Mouse (Mus musculus): ENCODE results near the gene Itpr2. TPM values are rescaled to one million over a fixed set of nuclear protein-coding genes. Genes with fewer than 3 reads are reported as not detected.
"Not testable (repeated sequence)": the region's sequence is repeated elsewhere in the genome, so short reads cannot be mapped to it uniquely, and the experiment has no call there.

Itpr2 gene
- polyA plus RNA-seq, 1 experiment from 2014 or later = 4.3 TPM

GRCm38 (mm10) chr6:146481441-146481840 is 20.6 kb downstream of the Itpr2 start:
- no peak overlapping the region for H3K4me3 ChIP-seq
- WGBS = 76% methylated on average over 6 of the region's 6 CpGs
- no peak overlapping the region for H3K4me2 ChIP-seq (replicated peaks)
- H3K36me3 ChIP-seq = no peaks in the 10 kb centered on the region
- no peak overlapping the region for H3K9ac ChIP-seq
- no peak for ATAC-seq (ENCODE audit: low FRiP score, low read depth)
- H3K4me1 ChIP-seq = no peaks in the 10 kb centered on the region
- no peak overlapping the region for H3K27ac ChIP-seq
- H3K27me3 ChIP-seq (replicated peaks) = no peaks in the 10 kb centered on the region
- H3K9me3 ChIP-seq = no peaks in the 10 kb centered on the region

- no peak for ATAC-seq (ENCODE audit: low FRiP score, low read depth)
- Histone ChIP-seq H3K4me2 (replicated peaks) (no peak overlapping the region), H3K4me3 (no peak overlapping the region), H3K4me1 (no peaks in the 10 kb centered on the region), H3K36me3 (no peaks in the 10 kb centered on the region), H3K27me3 (replicated peaks) (no peaks in the 10 kb centered on the region), H3K9ac (no peak overlapping the region), H3K27ac (no peak overlapping the region), H3K9me3 (no peaks in the 10 kb centered on the region)
- 80% methylated on average over 3 of the region's 3 CpGs for WGBS
These were observed 21.1 kb downstream of the Itpr2 start for GRCm38 (mm10) chr6:146480925-146481324.

GRCm38 (mm10) chr6:146478888-146479683 is 22.9 kb downstream of the Itpr2 start:
- Histone ChIP-seq H3K4me3 (no peak overlapping the region), H3K4me1 (no peaks in the 10 kb centered on the region), H3K36me3 (no peaks in the 10 kb centered on the region), H3K27me3 (replicated peaks) (no peaks in the 10 kb centered on the region), H3K9me3 (no peaks in the 10 kb centered on the region), H3K9ac (no peak overlapping the region), H3K27ac (no peak overlapping the region), H3K4me2 (replicated peaks) (no peak overlapping the region)
- ATAC-seq (ENCODE audit: low FRiP score, low read depth) = no peak
- WGBS = 86% methylated on average over 5 of the region's 5 CpGs

GRCm38 (mm10) chr6:146476865-146477264 is 25.2 kb downstream of the Itpr2 start:
- 69% methylated on average over 1 of the region's 1 CpGs for WGBS
- no peak overlapping the region for H3K4me2 ChIP-seq (replicated peaks)
- no peaks in the 10 kb centered on the region for H3K27me3 ChIP-seq (replicated peaks)
- H3K36me3 ChIP-seq = no peaks in the 10 kb centered on the region
- H3K27ac ChIP-seq = no peak overlapping the region
- no peaks in the 10 kb centered on the region for H3K9me3 ChIP-seq
- H3K4me1 ChIP-seq = no peaks in the 10 kb centered on the region
- ATAC-seq (ENCODE audit: low FRiP score, low read depth) = no peak
- H3K9ac ChIP-seq = no peak overlapping the region
- H3K4me3 ChIP-seq = no peak overlapping the region

- Histone ChIP-seq H3K27me3 (replicated peaks) (no peaks in the 10 kb centered on the region), H3K9me3 (no peaks in the 10 kb centered on the region), H3K36me3 (no peaks in the 10 kb centered on the region), H3K27ac (no peak overlapping the region), H3K4me3 (no peak overlapping the region), H3K9ac (no peak overlapping the region), H3K4me1 (no peaks in the 10 kb centered on the region), H3K4me2 (replicated peaks) (no peak overlapping the region)
- no peak for ATAC-seq (ENCODE audit: low FRiP score, low read depth)
- 83% methylated on average over 4 of the region's 4 CpGs for WGBS
These were observed 27.9 kb downstream of the Itpr2 start for GRCm38 (mm10) chr6:146474166-146474565.

- Histone ChIP-seq H3K4me3 (no peak overlapping the region), H3K27ac (no peak overlapping the region), H3K9me3 (no peaks in the 10 kb centered on the region), H3K27me3 (replicated peaks) (no peaks in the 10 kb centered on the region), H3K4me2 (replicated peaks) (no peak overlapping the region), H3K9ac (no peak overlapping the region), H3K36me3 (no peaks in the 10 kb centered on the region), H3K4me1 (no peaks in the 10 kb centered on the region)
- no peak for ATAC-seq (ENCODE audit: low FRiP score, low read depth)
- 69% methylated on average over 6 of the region's 6 CpGs for WGBS
These were observed 28.6 kb downstream of the Itpr2 start for GRCm38 (mm10) chr6:146473216-146473955.

- no peak overlapping the region for H3K4me3 ChIP-seq
- no peaks in the 10 kb centered on the region for H3K9me3 ChIP-seq
- ATAC-seq (ENCODE audit: low FRiP score, low read depth) = no peak
- H3K27ac ChIP-seq = no peak overlapping the region
- H3K4me1 ChIP-seq = no peaks in the 10 kb centered on the region
- H3K4me2 ChIP-seq (replicated peaks) = no peak overlapping the region
- no peaks in the 10 kb centered on the region for H3K36me3 ChIP-seq
- no peaks in the 10 kb centered on the region for H3K27me3 ChIP-seq (replicated peaks)
- H3K9ac ChIP-seq = no peak overlapping the region
- WGBS = 74% methylated on average over 4 of the region's 4 CpGs
These were observed 31.6 kb downstream of the Itpr2 start for GRCm38 (mm10) chr6:146470378-146470777.

- no peak for ATAC-seq (ENCODE audit: low FRiP score, low read depth)
- Histone ChIP-seq H3K4me3 (no peak overlapping the region), H3K27me3 (replicated peaks) (no peaks in the 10 kb centered on the region)
These were observed 32.1 kb downstream of the Itpr2 start for GRCm38 (mm10) chr6:146469936-146470335.

GRCm38 (mm10) chr6:146468361-146468760 is 33.7 kb downstream of the Itpr2 start:
- 63% methylated on average over 8 of the region's 8 CpGs for WGBS
- Histone ChIP-seq H3K4me3 (no peak overlapping the region), H3K36me3 (no peaks in the 10 kb centered on the region), H3K9me3 (no peaks in the 10 kb centered on the region), H3K27me3 (replicated peaks) (no peaks in the 10 kb centered on the region), H3K4me1 (no peaks in the 10 kb centered on the region), H3K4me2 (replicated peaks) (no peak overlapping the region), H3K27ac (no peak overlapping the region), H3K9ac (no peak overlapping the region)
- ATAC-seq (ENCODE audit: low FRiP score, low read depth) = no peak

More at GRCm38 (mm10) chr6:146469936-146470335, 32.1 kb downstream of the Itpr2 start:
- Histone ChIP-seq H3K4me2 (replicated peaks) (no peak overlapping the region), H3K9me3 (no peaks in the 10 kb centered on the region), H3K4me1 (no peaks in the 10 kb centered on the region), H3K9ac (no peak overlapping the region), H3K27ac (no peak overlapping the region), H3K36me3 (no peaks in the 10 kb centered on the region)
- 85% methylated on average over 2 of the region's 2 CpGs for WGBS

- H3K4me1 ChIP-seq; H3K27me3 ChIP-seq (replicated peaks); ATAC-seq (ENCODE audit: low FRiP score, low read depth); H3K4me2 ChIP-seq (replicated peaks); H3K27ac ChIP-seq; H3K4me3 ChIP-seq; H3K36me3 ChIP-seq; H3K9me3 ChIP-seq; H3K9ac ChIP-seq: not testable (repeated sequence)
- 91% methylated on average over 2 of the region's 2 CpGs for WGBS
These were observed 37.4 kb downstream of the Itpr2 start for GRCm38 (mm10) chr6:146464645-146465042.

- Histone ChIP-seq H3K4me1 (no peaks in the 10 kb centered on the region), H3K9ac (no peak overlapping the region), H3K27ac (no peak overlapping the region), H3K4me3 (no peak overlapping the region), H3K27me3 (replicated peaks) (no peaks in the 10 kb centered on the region), H3K9me3 (no peaks in the 10 kb centered on the region), H3K36me3 (no peaks in the 10 kb centered on the region), H3K4me2 (replicated peaks) (no peak overlapping the region)
- no peak for ATAC-seq (ENCODE audit: low FRiP score, low read depth)
- 91% methylated on average over 8 of the region's 8 CpGs for WGBS
These were observed 37.9 kb downstream of the Itpr2 start for GRCm38 (mm10) chr6:146464014-146464644.

GRCm38 (mm10) chr6:146460936-146461335 is 41.1 kb downstream of the Itpr2 start:
- Histone ChIP-seq H3K36me3 (no peaks in the 10 kb centered on the region), H3K27ac (no peak overlapping the region), H3K4me3 (no peak overlapping the region), H3K27me3 (replicated peaks) (no peaks in the 10 kb centered on the region), H3K9ac (no peak overlapping the region), H3K4me1 (0 out of 2 replicates have a peak, but pooled peaks cover 6% of the 10 kb centered on the region), H3K4me2 (replicated peaks) (no peak overlapping the region), H3K9me3 (no peaks in the 10 kb centered on the region)
- ATAC-seq (ENCODE audit: low FRiP score, low read depth) = no peak
- WGBS = 73% methylated on average over 8 of the region's 8 CpGs

Measured in neural tube, embryonic 12.5 days (tissue).